Mouse (Mus musculus) adrenal gland, postnatal 14 days (tissue): ENCODE data around the gene Pla2g1b. TPM values are rescaled to one million over a fixed set of nuclear protein-coding genes. Genes with fewer than 3 reads are reported as not detected.
A peak's percentile ranks its signal among the peaks of the same experiment; 100 is the strongest.

Experiments used
- DNase-seq: peaks from one replicate; pipeline ENCODE4 v3.0.0; 2021; ENCODE audit warnings: mixed read lengths
- long read RNA-seq, 2 experiments: library from polyadenylated mRNA; stranded (forward); transcript quantifications; one replicate each; pipeline ENCODE4 v2.0.0; 2021
- total RNA-seq: library from RNA; stranded (reverse); gene quantifications from 2 replicates; pipeline ENCODE4 v1.2.3, GENCODE M21; 2021

Gene Pla2g1b
- total RNA-seq = not detected in 2 replicates
- long read RNA-seq, experiment 1 = 0 reads
- long read RNA-seq, experiment 2 = 0 reads

DNA sequence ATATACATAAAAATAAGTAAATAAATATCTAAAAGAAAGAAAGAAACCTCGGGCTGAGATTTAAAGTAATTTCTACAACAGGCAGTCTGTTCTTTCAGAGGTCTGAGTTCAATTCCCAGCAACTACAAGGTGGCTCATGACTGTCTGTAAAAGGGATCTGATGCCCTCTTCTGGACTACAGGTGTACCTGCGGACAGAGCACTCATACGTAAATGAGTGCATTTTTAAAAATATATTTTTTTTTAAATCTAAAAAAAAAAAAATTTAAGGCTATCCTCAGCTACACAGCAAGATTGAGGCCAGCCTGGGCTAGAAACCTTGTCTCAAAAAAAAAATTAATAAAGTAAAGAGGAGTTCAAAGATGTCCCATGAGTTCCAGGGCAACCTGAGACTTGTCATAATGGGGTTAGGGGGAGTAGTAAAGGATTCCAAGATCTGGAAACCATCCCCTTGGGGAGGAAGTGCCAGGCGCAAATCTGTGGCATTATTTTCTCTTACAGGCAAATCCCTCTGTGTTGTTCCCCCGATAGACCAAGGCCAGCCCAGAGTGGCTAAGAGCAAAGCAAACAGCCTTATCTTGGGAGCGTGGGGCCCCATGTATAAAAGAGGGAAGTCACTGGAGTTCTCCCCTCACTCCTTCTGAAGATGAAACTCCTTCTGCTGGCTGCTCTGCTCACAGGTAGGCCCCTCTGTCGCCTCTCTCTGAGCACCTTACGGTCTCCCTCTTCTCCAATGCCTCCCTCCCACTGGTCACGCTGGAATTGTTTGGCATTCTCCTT, at the start of gene Pla2g1b:
Gene Pla2g1b, plus strand, starts transcription at position 621 of the 779 bp plus-strand sequence.
- no peak for DNase-seq

DNA sequence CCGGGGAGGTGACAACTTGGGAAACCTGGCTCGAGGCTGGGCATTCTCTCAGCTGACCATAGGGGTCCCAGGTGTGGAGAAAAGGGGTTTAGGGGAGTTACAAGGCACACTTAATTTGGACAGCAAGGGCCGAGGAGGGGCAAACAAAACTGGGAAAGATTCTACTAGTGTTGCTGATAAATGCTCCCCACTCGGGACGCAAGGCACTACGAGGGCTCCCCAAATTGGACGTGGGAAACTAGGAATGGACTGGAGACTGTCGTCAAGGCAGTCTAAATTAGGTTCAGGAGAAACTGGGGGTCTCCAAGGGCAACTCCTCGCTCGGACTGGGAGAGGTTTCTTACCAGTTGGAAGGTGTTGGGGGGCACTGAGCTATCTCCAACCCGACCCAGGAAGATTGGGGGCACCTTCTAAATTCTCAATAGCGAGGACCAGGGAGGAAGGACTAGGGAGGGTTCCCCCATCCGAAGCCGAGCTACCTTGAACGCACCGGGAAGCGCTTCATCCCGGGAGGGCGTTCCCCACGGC, 37.2 kb upstream of the Pla2g1b start:
- no peak for DNase-seq

DNA sequence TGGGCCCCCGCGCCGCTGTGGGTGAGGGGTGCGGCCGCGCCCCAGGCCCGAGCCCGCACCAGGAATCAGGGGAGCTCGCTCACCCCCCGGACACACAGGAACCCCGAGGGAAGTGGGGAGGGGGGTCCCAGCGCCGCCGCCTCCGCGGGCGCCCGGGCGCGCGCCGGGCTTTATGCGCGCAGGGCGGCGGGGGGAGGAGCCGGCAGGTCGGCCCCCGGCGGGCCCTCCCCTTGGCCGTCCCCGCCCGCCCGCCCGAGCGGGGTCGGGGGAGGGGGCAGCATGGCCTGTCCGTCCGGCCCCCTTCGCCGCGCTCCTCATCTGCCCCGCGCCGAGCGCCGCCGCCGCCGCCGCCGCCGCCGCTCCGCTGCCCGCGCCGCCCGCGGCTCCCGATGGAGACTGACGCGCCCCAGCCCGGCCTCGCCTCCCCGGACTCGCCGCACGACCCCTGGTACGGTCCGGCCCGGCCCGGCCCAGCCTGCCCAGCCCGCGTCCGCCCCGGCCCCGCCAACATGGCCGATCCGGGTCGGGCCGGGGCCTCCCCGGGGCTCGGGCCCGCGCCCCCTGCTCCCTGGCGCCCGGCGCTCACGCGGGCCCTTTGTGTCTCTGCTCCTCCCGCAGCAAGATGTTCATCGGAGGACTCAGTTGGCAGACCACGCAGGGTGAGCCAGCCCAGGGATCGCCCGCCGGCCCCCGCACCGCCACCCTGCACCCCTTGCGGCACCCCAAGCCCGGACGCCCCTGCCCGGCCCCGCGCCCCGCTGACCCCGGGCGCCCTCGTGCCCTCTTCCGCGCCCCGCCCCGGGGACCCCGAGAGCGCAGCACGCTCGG, 36.5 kb upstream of the Pla2g1b start, which contains the start of gene Msi1:
Gene Msi1, plus strand, starts transcription at position 241 of the 828 bp plus-strand sequence.
- DNase-seq = peak; percentile 50

DNA sequence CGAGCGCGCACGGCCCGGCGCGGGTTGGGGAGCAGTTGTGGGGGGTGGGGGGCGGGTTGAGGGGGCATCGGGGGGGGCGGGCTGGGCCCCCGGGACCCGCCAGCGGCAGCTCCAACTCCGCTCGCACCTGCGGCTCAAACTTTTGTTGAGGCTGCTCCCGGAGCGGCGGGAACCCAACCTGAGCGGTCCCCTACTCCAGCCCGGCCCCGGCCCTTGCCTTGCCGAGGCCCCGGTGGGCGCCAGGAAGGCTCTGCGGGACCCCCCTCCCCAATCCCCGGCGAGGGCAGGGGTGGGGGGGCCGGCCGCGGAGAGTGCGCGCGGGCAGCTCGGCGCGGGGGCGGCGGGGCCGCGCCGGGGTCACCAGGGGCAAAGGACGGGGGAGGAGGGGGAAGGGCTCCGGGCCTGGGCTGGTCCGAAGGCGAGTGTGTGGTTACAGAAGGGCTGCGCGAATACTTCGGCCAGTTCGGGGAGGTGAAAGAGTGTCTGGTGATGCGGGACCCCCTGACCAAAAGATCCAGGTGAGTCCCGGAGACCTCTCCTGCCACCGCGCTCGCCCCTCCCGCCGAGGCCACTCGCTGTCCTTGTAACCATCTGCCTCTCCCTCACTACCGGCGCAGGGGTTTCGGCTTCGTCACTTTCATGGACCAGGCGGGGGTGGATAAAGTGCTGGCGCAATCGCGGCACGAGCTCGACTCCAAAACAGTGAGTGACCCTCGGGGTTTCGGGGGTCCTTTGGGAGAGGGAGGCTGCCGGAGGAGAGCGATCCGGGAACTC, 35.7 kb upstream of the Pla2g1b start:
- peak; percentile 42 for DNase-seq

DNA sequence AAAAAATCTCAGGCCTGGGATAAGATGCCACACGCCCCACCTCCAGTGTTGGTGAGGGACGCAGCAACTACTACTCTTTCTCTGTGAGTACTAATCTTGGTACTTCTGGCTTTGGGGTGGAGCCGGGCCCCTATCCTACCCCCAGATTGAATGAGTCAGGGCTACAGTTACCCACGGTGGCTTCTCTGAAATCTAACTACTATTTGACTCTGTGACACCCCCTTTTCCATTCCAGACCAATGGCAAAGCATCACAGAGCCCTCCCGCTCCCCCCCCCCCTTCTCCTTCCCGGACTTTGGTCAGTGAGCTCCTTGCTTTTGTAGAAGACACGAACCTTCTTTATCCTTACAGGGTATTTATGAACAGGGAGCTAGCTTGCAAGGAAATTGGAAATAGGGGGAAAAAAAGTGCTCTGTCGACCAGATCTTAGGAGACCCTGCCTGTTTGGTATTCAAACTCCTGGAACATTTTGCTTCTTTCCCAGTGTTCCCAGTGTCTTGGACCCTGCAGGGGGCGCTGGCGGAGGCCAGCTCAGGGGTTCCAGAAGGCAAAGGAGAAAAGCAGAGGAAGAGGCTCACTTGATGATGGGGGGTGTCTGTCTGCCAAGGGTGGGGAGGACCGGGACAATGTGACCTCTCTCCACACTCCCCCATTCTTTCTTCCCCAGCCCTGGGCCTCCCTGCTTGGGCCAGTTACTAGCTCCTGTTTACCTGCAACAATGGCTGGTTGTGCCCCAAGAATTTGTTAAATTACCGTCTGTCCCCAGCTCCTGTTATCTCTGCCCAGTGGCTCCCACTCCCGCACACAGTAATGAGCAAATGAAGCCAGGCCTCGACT, 34.8 kb upstream of the Pla2g1b start:
- no peak for DNase-seq

DNA sequence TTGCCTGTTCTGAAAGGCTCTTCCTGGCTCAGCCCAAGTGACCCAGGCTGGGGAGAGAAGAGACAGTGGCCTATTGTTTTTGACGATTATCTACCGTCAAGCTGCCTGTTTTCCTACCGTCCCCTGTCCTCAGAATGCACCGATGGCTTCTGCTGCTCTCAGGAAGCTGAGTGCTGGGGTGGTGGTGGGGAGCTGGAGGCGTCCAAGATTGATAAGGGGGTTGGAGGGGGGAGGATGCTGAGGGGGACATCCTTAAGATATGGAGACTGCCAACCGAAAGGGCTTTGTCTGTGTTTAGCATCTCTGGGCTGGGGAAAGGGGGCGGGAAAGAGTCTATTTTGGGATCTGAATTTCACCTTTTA, 34.2 kb upstream of the Pla2g1b start:
- DNase-seq = no peak

DNA sequence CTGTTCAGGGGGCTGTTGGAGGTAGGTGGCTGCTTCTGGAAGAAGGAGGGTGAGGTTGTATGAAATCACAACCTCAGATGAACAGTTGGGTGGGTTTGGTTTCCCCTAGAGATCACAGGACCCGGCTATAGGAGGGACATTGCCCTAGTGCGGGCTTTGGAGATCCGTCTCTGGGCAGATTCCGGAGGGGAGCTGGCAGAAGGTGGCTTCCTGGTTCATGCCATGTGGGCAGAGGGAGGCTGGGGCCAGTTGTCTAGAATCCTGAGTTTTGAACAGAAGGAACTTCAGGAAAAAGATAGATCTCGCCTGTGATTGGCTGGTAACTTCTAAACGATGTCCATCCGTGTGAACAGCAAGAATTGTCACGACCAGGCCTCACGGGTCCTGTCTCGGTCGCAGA, 33.7 kb upstream of the Pla2g1b start:
- DNase-seq = no peak

DNA sequence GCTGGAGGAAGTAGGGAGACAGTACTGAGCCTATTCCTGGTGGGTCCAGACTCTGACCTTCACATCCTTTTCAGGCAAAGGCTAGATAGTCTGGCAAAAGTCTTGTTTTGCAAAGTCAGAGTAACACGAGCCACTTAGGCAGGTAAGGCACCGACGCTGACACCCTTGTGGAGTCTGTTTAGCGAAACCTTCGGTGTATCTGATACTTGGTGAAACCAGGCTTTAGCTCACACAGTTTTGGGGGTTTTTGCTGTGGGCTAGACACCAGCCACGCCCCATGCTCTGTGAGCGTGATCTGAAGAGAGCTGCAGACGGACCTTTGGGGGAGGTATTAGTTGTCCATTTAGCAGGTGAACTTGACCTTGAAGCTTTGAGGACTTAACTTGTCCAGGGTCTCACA, 32.9 kb upstream of the Pla2g1b start:
- DNase-seq = no peak

DNA sequence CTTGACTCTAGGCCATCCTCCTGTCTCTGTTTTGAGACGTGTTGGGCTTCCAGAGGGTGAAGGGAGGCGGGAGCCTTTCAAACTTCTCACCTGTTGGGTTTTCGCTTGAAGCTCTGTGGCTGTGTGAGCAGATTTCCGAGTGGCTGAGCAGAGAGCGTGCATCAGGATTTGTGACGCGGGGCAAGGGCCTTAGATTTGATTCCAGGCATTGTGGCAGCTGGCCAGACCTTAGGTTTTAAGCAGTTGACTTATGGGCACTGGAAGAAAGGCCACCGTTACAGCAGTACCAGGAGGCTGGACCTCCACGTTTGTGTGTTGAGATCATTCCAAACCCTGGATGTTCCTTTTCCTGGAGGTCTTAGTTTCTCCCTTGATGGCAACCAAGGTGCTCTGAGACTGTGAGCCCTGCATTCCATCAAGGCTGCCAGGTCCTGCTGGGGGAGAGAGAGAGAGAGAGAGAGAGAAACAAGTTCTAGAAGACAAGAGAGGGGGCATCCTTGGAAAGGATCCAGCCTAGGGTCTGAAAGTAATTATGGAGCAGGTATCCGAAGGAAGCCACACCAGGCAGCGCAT, 31.7 kb upstream of the Pla2g1b start:
- DNase-seq = no peak

DNA sequence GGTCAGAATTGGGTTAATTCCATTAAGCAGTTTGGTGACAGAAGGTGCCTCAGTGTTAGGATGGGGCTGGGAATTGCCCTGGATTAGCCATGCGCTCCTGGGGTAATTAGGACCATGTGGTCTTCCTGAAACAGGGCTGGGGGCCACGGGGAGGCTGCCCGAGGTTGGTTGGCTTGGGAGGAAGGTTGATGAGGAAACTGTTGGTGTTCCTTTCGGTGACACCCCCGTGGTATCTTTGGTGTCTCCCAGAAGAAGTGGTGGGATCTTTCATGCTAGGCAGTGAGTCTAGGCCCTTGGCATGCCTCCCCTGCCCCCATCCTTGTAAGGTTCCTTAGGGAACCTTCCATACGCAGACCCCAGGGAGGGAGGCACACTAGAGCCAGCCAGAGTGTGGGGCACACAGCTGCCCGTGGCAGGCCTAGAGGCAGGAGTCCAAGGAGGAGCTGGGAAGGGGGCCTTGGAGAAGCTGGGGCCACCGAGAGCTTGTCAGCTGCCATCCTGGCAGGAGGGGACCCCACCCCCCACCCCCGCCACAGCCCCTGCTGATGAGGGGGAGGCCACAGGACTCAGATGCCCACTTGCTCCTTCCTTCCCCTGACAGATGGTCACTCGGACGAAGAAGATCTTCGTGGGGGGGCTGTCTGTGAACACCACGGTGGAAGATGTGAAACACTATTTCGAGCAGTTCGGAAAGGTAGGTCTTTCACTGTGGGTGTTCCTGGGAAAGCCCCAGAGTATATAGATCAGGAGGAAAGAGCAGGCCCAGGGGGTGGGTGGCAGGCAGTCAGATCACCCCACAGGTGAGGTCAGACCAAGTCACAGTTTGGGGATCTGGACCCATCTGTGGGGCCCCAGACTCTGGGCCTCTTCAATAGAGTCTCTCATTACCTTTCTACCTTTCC, 31.0 kb upstream of the Pla2g1b start:
- no peak for DNase-seq

DNA sequence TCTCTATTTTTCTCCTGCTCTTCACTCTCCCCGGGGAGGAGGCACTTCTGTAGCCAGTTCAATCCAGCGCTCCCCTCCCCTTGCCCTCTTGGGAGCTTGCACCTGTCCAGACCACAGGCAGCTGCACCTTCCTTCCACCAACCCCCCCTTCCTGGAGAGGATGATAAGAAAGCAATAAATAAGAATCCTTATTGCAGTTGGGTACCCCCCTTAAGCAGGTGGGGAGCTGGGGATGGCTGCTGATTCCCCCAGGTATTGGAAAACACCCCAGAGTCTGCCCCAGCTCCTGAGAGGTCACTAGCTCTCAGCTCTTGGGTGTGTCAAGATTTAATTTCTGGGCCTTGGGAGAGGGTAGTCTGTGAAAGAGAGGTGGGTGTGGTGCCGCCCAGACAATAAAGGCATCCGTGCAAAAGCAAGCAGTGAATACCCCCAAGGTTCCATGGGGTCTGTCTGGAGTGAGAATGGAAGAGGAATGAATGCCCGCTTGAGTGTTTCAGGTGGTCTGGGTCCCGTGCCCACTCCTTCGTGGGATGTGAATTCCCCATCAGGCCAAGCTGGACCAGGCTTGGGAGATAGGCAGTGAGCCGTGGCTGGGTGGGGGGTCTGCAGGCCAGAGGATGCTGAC, 30.2 kb upstream of the Pla2g1b start:
- DNase-seq = no peak

DNA sequence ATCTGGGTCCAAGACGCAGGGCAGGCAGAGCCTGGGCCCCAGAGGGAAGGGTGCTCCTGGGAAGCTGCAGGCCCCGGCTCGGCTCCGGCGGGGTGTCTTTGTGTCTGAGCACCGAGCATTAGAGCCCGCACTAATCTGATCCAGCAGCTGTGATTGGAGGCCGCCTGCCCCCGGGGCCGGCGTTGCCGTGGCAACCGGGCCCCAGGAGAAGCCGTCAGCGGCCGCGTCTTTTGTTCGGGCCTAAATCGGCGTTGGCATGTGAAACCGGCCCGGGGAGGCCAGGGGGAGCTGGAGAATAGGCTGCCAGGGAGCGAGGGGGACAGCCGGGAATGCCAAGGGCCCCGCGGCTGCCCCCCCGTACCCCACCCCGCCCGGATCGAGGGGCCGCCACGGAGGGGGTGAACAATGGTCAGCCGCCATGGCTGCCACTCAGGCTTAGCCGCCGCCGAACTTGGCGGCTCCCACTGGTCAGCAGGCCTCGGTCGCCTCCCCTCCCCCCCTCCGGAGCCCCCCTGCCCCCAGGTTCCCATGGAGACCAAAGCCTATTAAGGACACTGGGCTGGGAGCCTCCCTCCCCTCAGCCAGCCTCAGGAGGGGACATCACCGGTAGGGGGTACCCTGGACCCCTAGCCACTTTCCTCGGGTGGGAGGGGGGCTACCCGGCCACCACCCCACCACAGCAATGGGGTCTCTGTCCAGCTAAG, 29.5 kb upstream of the Pla2g1b start:
- DNase-seq = peak; percentile 82

DNA sequence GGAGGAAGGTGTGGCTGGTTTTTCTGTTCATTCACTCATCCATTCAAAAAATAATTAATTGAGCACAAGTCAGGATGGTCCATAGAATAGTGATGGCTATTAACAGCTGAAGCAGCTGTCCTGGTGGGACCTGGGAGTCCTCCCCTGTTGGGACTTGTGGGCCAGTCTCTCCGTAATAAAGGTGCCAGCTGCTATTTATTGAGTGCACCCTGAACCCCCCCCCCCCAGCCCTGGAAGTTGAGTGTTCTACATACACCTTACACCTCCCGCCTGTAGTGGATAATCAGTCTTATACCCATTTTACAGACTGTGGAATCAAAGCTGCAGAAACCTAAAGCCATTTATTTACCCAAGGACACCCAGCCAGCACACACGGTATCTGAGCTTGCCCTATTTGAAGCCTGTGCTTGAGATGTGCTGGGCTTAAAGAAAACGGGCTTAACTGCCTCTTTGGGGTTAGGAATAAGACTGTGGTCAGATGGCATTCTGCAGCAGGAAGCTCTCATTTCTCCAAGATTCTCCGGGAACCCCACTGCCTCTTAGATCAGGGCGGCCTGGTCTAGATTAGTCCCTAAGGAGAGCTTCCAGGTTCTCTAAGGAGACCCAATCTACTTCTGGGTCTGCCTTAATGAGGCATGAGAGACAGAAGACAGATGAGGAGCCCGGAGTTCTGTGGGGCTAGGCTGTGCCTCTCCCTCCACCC, 28.7 kb upstream of the Pla2g1b start:
- DNase-seq = no peak

DNA sequence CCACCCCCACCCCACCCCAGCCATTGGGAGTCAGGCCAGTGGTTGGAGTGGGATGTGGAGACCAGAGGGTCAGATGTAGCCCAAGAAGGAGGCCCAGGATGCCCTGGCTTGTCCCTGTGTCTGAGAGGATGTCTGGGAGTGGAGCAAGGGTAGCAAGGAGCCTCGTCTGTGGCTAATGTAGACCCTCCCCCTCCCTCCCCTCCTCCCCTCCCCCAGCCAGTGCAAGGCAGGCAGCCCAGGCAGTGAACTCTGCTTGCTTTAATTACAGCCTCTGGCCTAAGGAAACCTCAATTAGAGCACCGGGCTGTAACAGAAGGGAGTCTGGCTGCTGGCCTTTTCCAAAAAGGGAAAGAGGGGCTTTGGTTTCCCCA, 28.1 kb upstream of the Pla2g1b start:
- no peak for DNase-seq

DNA sequence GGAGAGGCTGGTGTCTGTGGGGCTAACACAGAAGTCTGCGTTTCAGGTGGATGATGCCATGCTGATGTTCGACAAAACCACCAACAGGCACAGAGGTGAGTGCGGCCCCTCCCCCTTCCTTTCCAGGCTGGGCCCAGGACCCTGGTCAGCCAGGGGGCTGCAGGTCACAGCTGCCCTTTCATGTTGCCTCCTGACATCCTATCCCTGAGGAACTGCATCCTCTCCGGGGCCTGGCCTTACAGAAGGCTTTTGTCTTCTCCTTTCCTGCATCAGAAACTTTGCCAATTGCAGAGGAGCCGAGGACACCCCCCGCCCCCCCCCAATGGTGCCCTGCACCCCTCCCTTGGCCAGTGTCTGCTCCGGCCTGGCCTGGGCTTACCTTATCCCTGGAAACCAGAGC, 27.4 kb upstream of the Pla2g1b start:
- no peak for DNase-seq

DNA sequence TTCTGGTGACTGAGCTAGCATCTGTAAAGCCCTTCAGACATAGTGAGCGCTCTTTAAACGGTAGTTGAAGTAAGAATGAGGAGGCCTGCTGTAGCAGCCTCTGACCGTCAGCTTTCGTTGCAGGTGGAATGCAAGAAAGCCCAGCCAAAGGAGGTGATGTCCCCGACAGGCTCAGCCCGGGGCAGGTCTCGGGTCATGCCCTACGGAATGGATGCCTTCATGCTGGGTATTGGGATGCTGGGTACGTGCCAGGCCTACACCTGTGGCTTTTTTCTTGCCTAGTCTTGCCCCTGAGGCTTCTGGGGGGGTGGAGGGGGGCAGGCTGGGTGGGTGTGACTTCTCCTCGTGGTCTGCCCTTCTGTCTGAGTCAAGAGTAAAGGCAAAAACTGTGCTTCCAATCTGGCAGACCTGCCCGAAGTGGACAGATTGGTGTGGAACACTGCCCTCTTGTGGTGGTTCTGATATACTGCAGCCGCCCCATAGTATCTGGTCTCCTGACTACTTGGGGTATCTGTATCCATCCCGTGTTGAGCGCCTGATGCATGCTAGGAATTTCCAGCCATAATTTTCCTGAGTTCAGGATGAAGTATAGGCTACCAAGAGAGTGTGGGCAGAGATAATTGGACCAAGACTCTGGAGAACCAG, 24.7 kb upstream of the Pla2g1b start:
- peak; percentile 86 for DNase-seq

DNA sequence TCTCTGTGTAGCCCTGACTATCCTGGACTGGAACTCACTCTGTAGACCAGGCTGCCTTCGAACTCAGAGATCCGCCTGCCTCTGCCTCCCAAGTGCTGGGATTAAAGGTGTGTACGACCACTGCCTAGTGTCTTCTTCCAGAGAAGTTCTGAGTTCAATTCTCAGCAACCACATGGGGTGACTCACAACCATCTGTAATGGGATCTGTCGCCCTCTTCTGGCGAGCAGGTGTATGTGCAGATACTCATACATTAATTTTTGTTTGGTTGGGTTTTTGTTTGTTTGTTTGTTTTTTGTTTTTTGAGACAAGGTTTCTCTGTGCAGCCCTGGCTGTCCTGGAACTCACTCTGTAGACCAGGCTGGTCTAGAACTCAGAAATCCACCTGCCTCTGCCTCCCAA, 23.4 kb upstream of the Pla2g1b start:
- peak; percentile 58 for DNase-seq

DNA sequence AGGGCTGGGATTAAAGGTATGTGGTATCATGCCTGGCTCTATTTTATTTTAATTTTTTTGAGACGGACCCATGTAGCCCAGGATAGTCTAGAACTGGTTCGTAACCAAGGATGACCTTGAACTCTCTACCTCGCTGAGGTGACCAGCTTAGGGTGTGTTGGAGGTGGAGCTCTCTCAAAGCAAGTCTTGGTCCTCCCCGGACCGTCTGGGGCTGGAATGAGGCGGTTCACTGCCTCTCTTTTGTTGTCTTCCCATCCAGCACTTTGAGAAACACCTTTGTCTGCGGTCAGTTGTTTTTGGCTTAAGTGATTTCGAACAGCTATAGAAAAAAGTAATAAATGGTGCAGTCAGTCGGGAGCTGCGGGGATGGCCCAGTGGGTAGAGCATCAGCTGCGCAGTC, 21.9 kb upstream of the Pla2g1b start:
- DNase-seq = no peak
